Mouse (Mus musculus) CH12.LX (cell line): ENCODE results near the gene Pfdn4. TPM values are rescaled to one million over a fixed set of nuclear protein-coding genes. Genes with fewer than 3 reads are reported as not detected.

Experiments used
- DNase-seq: peaks from one replicate; pipeline ENCODE4 v3.0.0-alpha.2; 2013; ENCODE audit errors: extremely low read depth
- H3K27ac ChIP-seq: 2 replicates; pipeline ENCODE4 v1.5.1; 2012; ENCODE audit warnings: low read depth, mild to moderate bottlenecking, control low read depth, moderate library complexity; ENCODE audit not compliant: insufficient read depth
- H3K27me3 ChIP-seq: replicated peaks from 2 replicates; pipeline ENCODE3; 2012; ENCODE audit warnings: inconsistent platforms
- H3K36me3 ChIP-seq, 2 experiments: replicated peaks in 1 of 2; 2 replicates each; pipeline versions ENCODE3 to v1.6.1; 2012; ENCODE audit warnings: inconsistent platforms in 1 of 2, low read length in 1 of 2, mild to moderate bottlenecking in 1 of 2, mixed read lengths in 1 of 2, moderate library complexity in 1 of 2; ENCODE audit not compliant: control insufficient read depth in 1 of 2, insufficient read depth in 1 of 2
- H3K4me1 ChIP-seq, 2 experiments: 2 replicates each; pipeline ENCODE4 v1.6.1; 2012; ENCODE audit warnings: inconsistent platforms in 1 of 2, moderate library complexity in 1 of 2; ENCODE audit not compliant: insufficient read depth in 2 of 2, control insufficient read depth in 1 of 2
- H3K4me2 ChIP-seq: 2 replicates; pipeline ENCODE4 v1.6.1; 2012; ENCODE audit warnings: low read depth, mild to moderate bottlenecking, control low read depth; ENCODE audit not compliant: poor library complexity, insufficient read depth, severe bottlenecking
- H3K4me3 ChIP-seq, 3 experiments: fragments of 150-350 bp in 1 of 3; sonication (generic) in 1 of 3; replicated peaks in 1 of 3; 2 replicates each; pipeline versions ENCODE3 to v1.5.1; 2011 to 2012; ENCODE audit warnings: low read depth in 2 of 3, low read length in 2 of 3, mild to moderate bottlenecking in 2 of 3, moderate library complexity in 2 of 3, control low read depth in 1 of 3, improper control_type of control experiment in 1 of 3, inconsistent platforms in 1 of 3, mixed read lengths in 1 of 3; ENCODE audit not compliant: poor library complexity in 1 of 3
- H3K79me2 ChIP-seq: replicated peaks from 2 replicates; pipeline ENCODE4 v1.6.1; 2012; ENCODE audit warnings: mild to moderate bottlenecking, moderate library complexity; ENCODE audit not compliant: control insufficient read depth, poor library complexity, insufficient read depth, severe bottlenecking; ENCODE audit errors: extremely low read depth
- H3K9ac ChIP-seq: 2 replicates; pipeline ENCODE4 v1.6.1; 2012; ENCODE audit warnings: low read depth, mild to moderate bottlenecking, control low read depth, moderate library complexity; ENCODE audit not compliant: insufficient read depth
- H3K9me3 ChIP-seq: replicated peaks from 2 replicates; pipeline ENCODE3; 2012; ENCODE audit warnings: low read length, inconsistent platforms, mixed read lengths
- BHLHE40 ChIP-seq: IDR thresholded peaks from 2 replicates; pipeline ENCODE4 v1.6.1; 2011; ENCODE audit warnings: mild to moderate bottlenecking, low read depth, low read length, improper control_type of control experiment
- E2F4 ChIP-seq: IDR thresholded peaks from 2 replicates; pipeline ENCODE4 v1.6.1; 2011; ENCODE audit warnings: low read depth, low read length, improper control_type of control experiment; ENCODE audit not compliant: insufficient replicate concordance
- ETS1 ChIP-seq: conservative IDR thresholded peaks from 2 replicates; pipeline ENCODE4 v1.6.1; 2012; ENCODE audit warnings: low read depth, mild to moderate bottlenecking, inconsistent platforms, low read length, improper control_type of control experiment, moderate library complexity
- GABPA ChIP-seq: IDR thresholded peaks from 2 replicates; pipeline ENCODE4 v1.6.1; 2012; ENCODE audit warnings: low read depth, low read length, improper control_type of control experiment, inconsistent platforms; ENCODE audit not compliant: insufficient replicate concordance
- HCFC1 ChIP-seq: IDR thresholded peaks from 2 replicates; pipeline ENCODE4 v1.6.1; 2012; ENCODE audit warnings: low read depth, mild to moderate bottlenecking, inconsistent platforms, low read length, improper control_type of control experiment
- KAT2A ChIP-seq: IDR thresholded peaks from 2 replicates; pipeline ENCODE4 v1.6.1; 2012; ENCODE audit warnings: low read length, improper control_type of control experiment, inconsistent platforms; ENCODE audit not compliant: insufficient replicate concordance
- MAFK ChIP-seq: IDR thresholded peaks from 2 replicates; pipeline ENCODE4 v1.6.1; 2011; ENCODE audit warnings: low read length, improper control_type of control experiment; ENCODE audit not compliant: insufficient replicate concordance
- PAX5 ChIP-seq: IDR thresholded peaks from 2 replicates; pipeline ENCODE4 v1.6.1; 2012; ENCODE audit warnings: low read length, inconsistent platforms, mixed read lengths
- RCOR1 ChIP-seq: conservative IDR thresholded peaks from 2 replicates; pipeline ENCODE4 v1.6.1; 2012; ENCODE audit warnings: low read depth, mild to moderate bottlenecking, inconsistent platforms, low read length, improper control_type of control experiment
- SIN3A ChIP-seq: IDR thresholded peaks from 2 replicates; pipeline ENCODE4 v1.6.1; 2012; ENCODE audit warnings: low read length, improper control_type of control experiment, inconsistent platforms
- TBP ChIP-seq: conservative IDR thresholded peaks from 2 replicates; pipeline ENCODE4 v1.6.1; 2011; ENCODE audit warnings: low read depth, low read length, improper control_type of control experiment
- USF2 ChIP-seq: conservative IDR thresholded peaks from 2 replicates; pipeline ENCODE4 v1.6.1; 2011; ENCODE audit warnings: low read depth, low read length, improper control_type of control experiment
- ZC3H11A ChIP-seq: IDR thresholded peaks from 2 replicates; pipeline ENCODE4 v1.6.1; 2012; ENCODE audit warnings: low read depth, mild to moderate bottlenecking, inconsistent platforms, low read length, improper control_type of control experiment
- ZKSCAN1 ChIP-seq: IDR thresholded peaks from 2 replicates; pipeline ENCODE4 v1.6.1; 2012; ENCODE audit warnings: low read depth, inconsistent platforms, low read length, improper control_type of control experiment, borderline replicate concordance
- ZMIZ1 ChIP-seq: IDR thresholded peaks from 2 replicates; pipeline ENCODE4 v1.6.1; 2012; ENCODE audit warnings: low read depth, mild to moderate bottlenecking, inconsistent platforms, low read length, improper control_type of control experiment
- ZNF384 ChIP-seq: IDR thresholded peaks from 2 replicates; pipeline ENCODE4 v1.6.1; 2012; ENCODE audit warnings: low read depth, low read length, improper control_type of control experiment, inconsistent platforms
- dilution Hi-C: fragments of 300-500 bp; cut with MboI; formaldehyde crosslinking; loops from 2 replicates; pipeline ENCODE4 v1.14.3; 2020; ENCODE audit warnings: low sequenced_read_pairs; ENCODE audit not compliant: extremely low pct_unique_long_range_greater_than_20kb, extremely low pct_ligation_motif_present
- in situ Hi-C: fragments of 300-500 bp; cut with MboI; formaldehyde crosslinking; loops from 3 replicates; pipeline ENCODE4 v1.14.3; 2019; ENCODE audit warnings: low sequenced_read_pairs, low pct_ligation_motif_present, low pct_unique_long_range_greater_than_20kb, mixed read lengths
- polyA plus RNA-seq: library from polyadenylated mRNA; unstranded; fragments of >175 nt; gene quantifications from 2 replicates; pipeline ENCODE4 v1.2.1, GENCODE M21; 2012; ENCODE audit warnings: low read depth; ENCODE audit not compliant: insufficient read length
- total RNA-seq, 2 experiments: library from RNA; depleted of rRNA; stranded (reverse); fragments of 300-350 nt in 1 of 2; fragments of >200 nt in 1 of 2; gene quantifications; 2 replicates each; pipeline ENCODE4 v1.2.3; 2012 to 2014

Pfdn4 gene
- total and polyA plus RNA-seq, 3 experiments, result 56.2 to 222 (median 68.8) TPM

DNA sequence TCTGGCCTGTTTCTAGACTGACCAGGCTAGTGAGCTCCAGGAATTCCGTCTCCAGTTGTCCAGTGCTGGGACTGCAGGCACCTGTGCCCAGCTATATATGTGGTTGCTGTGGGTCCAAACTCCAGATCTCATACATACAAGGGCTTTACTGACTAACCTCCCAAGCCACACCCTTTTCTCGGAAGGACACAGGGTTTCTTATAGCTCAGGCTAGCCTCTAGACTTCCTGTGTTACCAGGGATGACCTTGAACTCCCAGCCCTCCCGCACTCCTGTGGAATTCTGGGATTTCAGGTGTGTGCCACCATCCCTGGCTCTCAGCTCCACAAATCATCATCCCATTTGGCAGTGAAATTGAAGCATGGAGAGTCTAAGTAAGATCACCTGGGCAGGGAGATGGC is 34.0 kb downstream of the Pfdn4 start:
- H3K4me3 ChIP-seq, result no peak overlapping the region
- no peak overlapping the region for H3K27ac ChIP-seq
- no peak overlapping the region for H3K4me2 ChIP-seq
- no peaks in the 10 kb centered on the region for H3K79me2 ChIP-seq
- H3K9me3 ChIP-seq, result peaks cover 46% of the 10 kb centered on the region
- no peaks in the 10 kb centered on the region for H3K4me1 ChIP-seq
- TF ChIP-seq ETS1 (no peak), GABPA (no peak), TBP (no peak)
- H3K36me3 ChIP-seq, result no peaks in the 10 kb centered on the region
- H3K9ac ChIP-seq, result no peak overlapping the region
- no peaks in the 10 kb centered on the region for H3K27me3 ChIP-seq
- no peak for DNase-seq
- dilution Hi-C loops, result no loop called here
- in situ Hi-C loops, result no loop called here

DNA sequence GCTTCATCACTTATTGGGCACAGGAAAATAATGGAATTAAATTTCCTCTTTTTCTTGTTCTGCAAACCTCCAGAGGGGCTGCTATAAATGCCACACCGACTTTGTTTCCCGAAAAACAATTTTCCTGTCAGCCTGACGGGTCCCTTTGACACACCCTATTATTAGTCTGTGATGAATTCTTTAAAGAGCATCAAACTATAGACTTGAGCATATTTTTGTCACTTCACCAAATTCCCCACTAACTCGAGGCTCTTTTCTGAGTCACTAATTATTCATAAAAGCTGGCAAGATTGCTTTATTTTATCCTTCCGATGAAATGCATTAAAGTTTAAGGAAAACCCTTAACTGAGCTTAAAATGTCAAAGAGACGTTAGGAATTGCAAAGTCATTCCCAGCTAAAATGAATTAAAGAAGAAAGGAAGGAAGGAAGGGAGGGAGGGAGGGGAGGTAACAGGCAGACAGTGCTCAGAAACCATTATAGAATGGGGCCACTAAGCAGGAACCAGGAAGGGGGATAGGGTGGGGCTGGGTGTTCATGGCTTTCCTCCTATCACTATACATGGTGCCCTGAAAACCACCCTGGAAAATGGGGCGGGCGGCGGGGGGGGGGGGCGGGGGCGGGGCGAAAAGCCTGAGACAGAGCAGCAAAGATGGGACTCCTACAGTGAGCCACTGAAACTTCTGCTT is 38.0 kb downstream of the Pfdn4 start:
- TF ChIP-seq PAX5 (no peak), ZNF384 (no peak), BHLHE40 (no peak), MAFK (no peak), KAT2A (no peak)
- Histone ChIP-seq H3K4me3 (no peak overlapping the region), H3K4me2 (no peak overlapping the region), H3K79me2 (no peaks in the 10 kb centered on the region), H3K4me1 (no peaks in the 10 kb centered on the region), H3K9me3 (peaks cover 57% of the 10 kb centered on the region), H3K36me3 (no peaks in the 10 kb centered on the region), H3K27me3 (no peaks in the 10 kb centered on the region), H3K9ac (no peak overlapping the region), H3K27ac (no peak overlapping the region)
- DNase-seq, result no peak
- in situ Hi-C loops (no loop called here), dilution Hi-C loops (no loop called here)

DNA sequence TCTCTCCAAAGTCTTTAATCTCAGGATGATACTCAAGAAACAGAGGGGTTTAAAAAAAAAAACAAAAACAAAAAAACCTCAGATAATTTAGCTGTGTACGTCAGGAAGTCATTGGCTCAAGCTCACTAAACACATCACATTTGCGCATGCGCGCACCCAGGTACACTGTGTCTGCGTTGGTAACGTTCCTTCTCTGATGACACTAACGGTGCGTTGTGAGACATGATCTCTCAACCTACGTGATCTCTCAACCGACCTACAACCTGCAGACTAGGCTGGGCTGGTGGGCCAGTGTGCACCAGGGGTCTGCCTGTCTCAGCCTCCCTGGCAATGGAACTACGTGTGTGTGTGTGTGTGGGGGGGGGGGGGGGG is 38.6 kb downstream of the Pfdn4 start:
- TF ChIP-seq ZC3H11A, result no peak
- TF ChIP-seq GABPA, result no peak
- TF ChIP-seq RCOR1, result no peak
- no peak for TF ChIP-seq BHLHE40
- no peak for TF ChIP-seq ZMIZ1
- no peak for TF ChIP-seq SIN3A
- no peak for TF ChIP-seq ZKSCAN1
- TF ChIP-seq USF2, result no peak
- no peak for TF ChIP-seq E2F4
- no peak for TF ChIP-seq HCFC1
- Histone ChIP-seq H3K27me3 (no peaks in the 10 kb centered on the region), H3K27ac (no peak overlapping the region), H3K4me1 (no peaks in the 10 kb centered on the region), H3K9me3 (peaks cover 61% of the 10 kb centered on the region), H3K9ac (no peak overlapping the region), H3K36me3 (no peaks in the 10 kb centered on the region), H3K79me2 (no peaks in the 10 kb centered on the region), H3K4me2 (no peak overlapping the region), H3K4me3 (no peak overlapping the region)
- dilution Hi-C loops, result no loop called here
- no peak for DNase-seq
- in situ Hi-C loops, result no loop called here
